Mouse (Mus musculus): ENCODE measurements around the gene Cap2. TPM values are rescaled to one million over a fixed set of nuclear protein-coding genes. Genes with fewer than 3 reads are reported as not detected.

Gene Cap2
- polyA plus RNA-seq, 1 experiment from 2014 or later, result 1.4 TPM

GRCm38 (mm10) chr13:46517211-46517685, 15.6 kb downstream of the Cap2 start:
- Histone ChIP-seq H3K4me2 (ENCODE audit: low read depth, low read length) (no peak overlapping the region), H3K27me3 (ENCODE audit: control insufficient read depth, insufficient read depth, low read depth, low read length) (no peaks in the 10 kb centered on the region), H3K36me3 (ENCODE audit: control insufficient read depth, insufficient read depth) (no peaks in the 10 kb centered on the region), H3K27ac (ENCODE audit: low read length) (no peak overlapping the region), H3K4me1 (ENCODE audit: control insufficient read depth, low read depth, low read length) (no peaks in the 10 kb centered on the region), H3K4me3 (ENCODE audit: low read depth, low read length) (no peak overlapping the region), H3K9ac (ENCODE audit: low read depth, low read length) (no peak overlapping the region), H3K9me3 (replicated peaks; ENCODE audit: control insufficient read depth, low read length) (no peaks in the 10 kb centered on the region; the same call in 1 of the 2 replicates)
- WGBS (ENCODE audit: insufficient replicate concordance), result 58% methylated on average over 4 of the region's 4 CpGs
- ATAC-seq (ENCODE audit: low read depth), result no peak

GRCm38 (mm10) chr13:46521482-46521881, 19.8 kb downstream of the Cap2 start:
- H3K36me3 ChIP-seq (ENCODE audit: control insufficient read depth, insufficient read depth), result no peaks in the 10 kb centered on the region
- H3K4me3 ChIP-seq (ENCODE audit: low read depth, low read length), result no peak overlapping the region
- ATAC-seq (ENCODE audit: low read depth), result no peak
- H3K4me2 ChIP-seq (ENCODE audit: low read depth, low read length), result no peak overlapping the region
- no peaks in the 10 kb centered on the region for H3K4me1 ChIP-seq (ENCODE audit: control insufficient read depth, low read depth, low read length)
- H3K9me3 ChIP-seq (replicated peaks; ENCODE audit: control insufficient read depth, low read length), result no peaks in the 10 kb centered on the region
- H3K9ac ChIP-seq (ENCODE audit: low read depth, low read length), result no peak overlapping the region
- H3K27ac ChIP-seq (ENCODE audit: low read length), result no peak overlapping the region
- 24% methylated on average over 1 of the region's 1 CpGs for WGBS (ENCODE audit: insufficient replicate concordance)
- H3K27me3 ChIP-seq (ENCODE audit: control insufficient read depth, insufficient read depth, low read depth, low read length), result no peaks in the 10 kb centered on the region

GRCm38 (mm10) chr13:46522798-46523197, 21.1 kb downstream of the Cap2 start:
- no peaks in the 10 kb centered on the region for H3K9me3 ChIP-seq (replicated peaks; ENCODE audit: control insufficient read depth, low read length)
- H3K36me3 ChIP-seq (ENCODE audit: control insufficient read depth, insufficient read depth), result no peaks in the 10 kb centered on the region
- no peak overlapping the region for H3K9ac ChIP-seq (ENCODE audit: low read depth, low read length)
- no peak overlapping the region for H3K4me3 ChIP-seq (ENCODE audit: low read depth, low read length)
- H3K27me3 ChIP-seq (ENCODE audit: control insufficient read depth, insufficient read depth, low read depth, low read length), result no peaks in the 10 kb centered on the region
- H3K27ac ChIP-seq (ENCODE audit: low read length), result no peak overlapping the region
- H3K4me2 ChIP-seq (ENCODE audit: low read depth, low read length), result no peak overlapping the region
- H3K4me1 ChIP-seq (ENCODE audit: control insufficient read depth, low read depth, low read length), result no peaks in the 10 kb centered on the region
- ATAC-seq (ENCODE audit: low read depth), result no peak
- 55% methylated on average over 4 of the region's 4 CpGs for WGBS (ENCODE audit: insufficient replicate concordance)

GRCm38 (mm10) chr13:46523235-46523634, 21.6 kb downstream of the Cap2 start:
- Histone ChIP-seq H3K9me3 (replicated peaks; ENCODE audit: control insufficient read depth, low read length) (no peaks in the 10 kb centered on the region), H3K27me3 (ENCODE audit: control insufficient read depth, insufficient read depth, low read depth, low read length) (no peaks in the 10 kb centered on the region), H3K27ac (ENCODE audit: low read length) (no peak overlapping the region), H3K36me3 (ENCODE audit: control insufficient read depth, insufficient read depth) (no peaks in the 10 kb centered on the region), H3K4me2 (ENCODE audit: low read depth, low read length) (no peak overlapping the region), H3K4me3 (ENCODE audit: low read depth, low read length) (no peak overlapping the region), H3K9ac (ENCODE audit: low read depth, low read length) (no peak overlapping the region), H3K4me1 (ENCODE audit: control insufficient read depth, low read depth, low read length) (no peaks in the 10 kb centered on the region)
- ATAC-seq (ENCODE audit: low read depth), result no peak
- 41% methylated on average over 5 of the region's 5 CpGs for WGBS (ENCODE audit: insufficient replicate concordance)

GRCm38 (mm10) chr13:46523712-46524111, 22.1 kb downstream of the Cap2 start:
- H3K4me3 ChIP-seq (ENCODE audit: low read depth, low read length), result no peak overlapping the region
- WGBS (ENCODE audit: insufficient replicate concordance), result 66% methylated on average over 12 of the region's 12 CpGs
- H3K27me3 ChIP-seq (ENCODE audit: control insufficient read depth, insufficient read depth, low read depth, low read length), result no peaks in the 10 kb centered on the region
- H3K36me3 ChIP-seq (ENCODE audit: control insufficient read depth, insufficient read depth), result no peaks in the 10 kb centered on the region
- H3K9me3 ChIP-seq (replicated peaks; ENCODE audit: control insufficient read depth, low read length), result no peaks in the 10 kb centered on the region
- no peak overlapping the region for H3K9ac ChIP-seq (ENCODE audit: low read depth, low read length)
- ATAC-seq (ENCODE audit: low read depth), result no peak
- H3K4me1 ChIP-seq (ENCODE audit: control insufficient read depth, low read depth, low read length), result no peaks in the 10 kb centered on the region
- H3K4me2 ChIP-seq (ENCODE audit: low read depth, low read length), result no peak overlapping the region
- H3K27ac ChIP-seq (ENCODE audit: low read length), result no peak overlapping the region

GRCm38 (mm10) chr13:46525295-46526255, 23.9 kb downstream of the Cap2 start:
- Histone ChIP-seq H3K36me3 (ENCODE audit: control insufficient read depth, insufficient read depth) (no peaks in the 10 kb centered on the region), H3K4me3 (ENCODE audit: low read depth, low read length) (no peak overlapping the region), H3K9me3 (replicated peaks; ENCODE audit: control insufficient read depth, low read length) (no peaks in the 10 kb centered on the region), H3K4me1 (ENCODE audit: control insufficient read depth, low read depth, low read length) (no peaks in the 10 kb centered on the region), H3K9ac (ENCODE audit: low read depth, low read length) (no peak overlapping the region), H3K27me3 (ENCODE audit: control insufficient read depth, insufficient read depth, low read depth, low read length) (no peaks in the 10 kb centered on the region), H3K27ac (ENCODE audit: low read length) (no peak overlapping the region), H3K4me2 (ENCODE audit: low read depth, low read length) (no peak overlapping the region)
- ATAC-seq (ENCODE audit: low read depth), result no peak
- 71% methylated on average over 18 of the region's 18 CpGs for WGBS (ENCODE audit: insufficient replicate concordance)

GRCm38 (mm10) chr13:46526645-46527044, 25.0 kb downstream of the Cap2 start:
- WGBS (ENCODE audit: insufficient replicate concordance), result 32% methylated on average over 3 of the region's 3 CpGs
- Histone ChIP-seq H3K27ac (ENCODE audit: low read length) (no peak overlapping the region), H3K9me3 (replicated peaks; ENCODE audit: control insufficient read depth, low read length) (no peaks in the 10 kb centered on the region), H3K9ac (ENCODE audit: low read depth, low read length) (no peak overlapping the region), H3K4me1 (ENCODE audit: control insufficient read depth, low read depth, low read length) (no peaks in the 10 kb centered on the region), H3K27me3 (ENCODE audit: control insufficient read depth, insufficient read depth, low read depth, low read length) (no peaks in the 10 kb centered on the region), H3K4me2 (ENCODE audit: low read depth, low read length) (no peak overlapping the region), H3K36me3 (ENCODE audit: control insufficient read depth, insufficient read depth) (no peaks in the 10 kb centered on the region), H3K4me3 (ENCODE audit: low read depth, low read length) (no peak overlapping the region)
- no peak for ATAC-seq (ENCODE audit: low read depth)

GRCm38 (mm10) chr13:46527340-46527739, 25.7 kb downstream of the Cap2 start:
- ATAC-seq (ENCODE audit: low read depth), result no peak
- Histone ChIP-seq H3K4me3 (ENCODE audit: low read depth, low read length) (no peak overlapping the region), H3K9ac (ENCODE audit: low read depth, low read length) (no peak overlapping the region), H3K4me2 (ENCODE audit: low read depth, low read length) (no peak overlapping the region), H3K27me3 (ENCODE audit: control insufficient read depth, insufficient read depth, low read depth, low read length) (no peaks in the 10 kb centered on the region), H3K36me3 (ENCODE audit: control insufficient read depth, insufficient read depth) (no peaks in the 10 kb centered on the region), H3K27ac (ENCODE audit: low read length) (no peak overlapping the region), H3K9me3 (replicated peaks; ENCODE audit: control insufficient read depth, low read length) (no peaks in the 10 kb centered on the region), H3K4me1 (ENCODE audit: control insufficient read depth, low read depth, low read length) (no peaks in the 10 kb centered on the region)
- WGBS (ENCODE audit: insufficient replicate concordance), result 60% methylated on average over 5 of the region's 5 CpGs

- WGBS (ENCODE audit: insufficient replicate concordance), result 64% methylated on average over 10 of the region's 10 CpGs
- no peaks in the 10 kb centered on the region for H3K27me3 ChIP-seq (ENCODE audit: control insufficient read depth, insufficient read depth, low read depth, low read length)
- no peak overlapping the region for H3K9ac ChIP-seq (ENCODE audit: low read depth, low read length)
- no peak for ATAC-seq (ENCODE audit: low read depth)
- no peak overlapping the region for H3K4me3 ChIP-seq (ENCODE audit: low read depth, low read length)
- H3K9me3 ChIP-seq (replicated peaks; ENCODE audit: control insufficient read depth, low read length), result no peaks in the 10 kb centered on the region
- no peaks in the 10 kb centered on the region for H3K4me1 ChIP-seq (ENCODE audit: control insufficient read depth, low read depth, low read length)
- no peaks in the 10 kb centered on the region for H3K36me3 ChIP-seq (ENCODE audit: control insufficient read depth, insufficient read depth)
- no peak overlapping the region for H3K4me2 ChIP-seq (ENCODE audit: low read depth, low read length)
- H3K27ac ChIP-seq (ENCODE audit: low read length), result no peak overlapping the region
Measured at GRCm38 (mm10) chr13:46529037-46529436, 27.4 kb downstream of the Cap2 start.

All from liver, embryonic 16.5 days (tissue).